Mouse (Mus musculus) kidney, adult 10 weeks (tissue): ENCODE results near the gene Dyrk4. TPM values are rescaled to one million over a fixed set of nuclear protein-coding genes. Genes with fewer than 3 reads are reported as not detected.

Experiments
- polyA plus RNA-seq: library from polyadenylated mRNA; stranded (reverse); fragments of 350-450 nt; fragmentation: Illumina TruSeq; extraction: RNeasy Lipid Tissue Mini Kit (QIAGEN cat#74804); gene quantifications from one replicate; pipeline ENCODE4 v1.2.3, GENCODE M21; 2014; ENCODE audit warnings: low read depth, low replicate concordance

Gene Dyrk4
- polyA plus RNA-seq: not detected

GRCm38 (mm10) chr6:126921111-126921881 is at the start of gene Dyrk4:
Gene Dyrk4, minus strand, starts transcription at chr6:126921839.

GRCm38 (mm10) chr6:126939487-126940171 is 18.0 kb upstream of the Dyrk4 start, which contains the start of the genes Rad51ap1 and D6Wsu163e:
Gene Rad51ap1, minus strand, starts transcription at chr6:126939587.
Gene D6Wsu163e, plus strand, starts transcription at chr6:126939962.

DNA sequence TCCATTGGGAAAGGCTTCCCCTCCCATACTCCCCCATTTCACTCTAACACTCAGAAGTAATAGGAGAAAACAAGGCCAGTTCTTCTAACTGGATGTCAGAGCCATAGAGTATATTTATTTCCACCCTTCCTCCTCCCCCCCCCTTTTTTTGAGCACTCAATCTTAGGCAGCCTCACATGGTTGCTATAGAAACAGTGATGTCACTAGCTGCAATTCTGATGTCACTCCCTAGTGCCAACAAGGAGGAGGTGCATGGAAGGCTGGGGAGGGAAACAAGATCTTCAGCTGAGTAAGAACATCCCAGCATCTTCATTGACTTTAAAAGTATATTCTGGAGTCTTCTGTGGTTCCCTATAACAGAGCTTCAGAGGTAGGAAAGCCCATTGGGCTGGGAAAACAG is 68.8 kb downstream of the Dyrk4 start, which contains the start of gene Akap3:
TSS of gene Akap3 (plus strand) at position 218 of the 400 bp plus-strand sequence.

GRCm38 (mm10) chr6:126848712-126849704 is 72.6 kb downstream of the Dyrk4 start, which contains the start of gene Ndufa9:
Gene Ndufa9, minus strand, starts transcription at chr6:126849136.

Other genes with a start within 250 kb of the Dyrk4 start
- gene Kcna6, start 181.2 kb downstream of the Dyrk4 start, polyA plus RNA-seq: 0.28 TPM
- 237 TPM for gene Ndufa9, start 72.7 kb downstream of the Dyrk4 start, polyA plus RNA-seq
- not detected for gene Akap3, start 68.7 kb downstream of the Dyrk4 start, polyA plus RNA-seq
- 0.73 TPM for gene Rad51ap1, start 17.7 kb upstream of the Dyrk4 start, polyA plus RNA-seq
- gene D6Wsu163e, start 18.1 kb upstream of the Dyrk4 start, polyA plus RNA-seq: 29.3 TPM
- gene Fgf6, start 93.7 kb upstream of the Dyrk4 start, polyA plus RNA-seq: not detected
- not detected for gene Fgf23, start 151.1 kb upstream of the Dyrk4 start, polyA plus RNA-seq
- gene Tigar, start 187.7 kb upstream of the Dyrk4 start, polyA plus RNA-seq: 3.6 TPM
- gene Ccnd2, start 230.4 kb upstream of the Dyrk4 start, polyA plus RNA-seq: 9.1 TPM